Mouse (Mus musculus): ENCODE results near the gene Mef2b.

The Mef2b gene

DNA sequence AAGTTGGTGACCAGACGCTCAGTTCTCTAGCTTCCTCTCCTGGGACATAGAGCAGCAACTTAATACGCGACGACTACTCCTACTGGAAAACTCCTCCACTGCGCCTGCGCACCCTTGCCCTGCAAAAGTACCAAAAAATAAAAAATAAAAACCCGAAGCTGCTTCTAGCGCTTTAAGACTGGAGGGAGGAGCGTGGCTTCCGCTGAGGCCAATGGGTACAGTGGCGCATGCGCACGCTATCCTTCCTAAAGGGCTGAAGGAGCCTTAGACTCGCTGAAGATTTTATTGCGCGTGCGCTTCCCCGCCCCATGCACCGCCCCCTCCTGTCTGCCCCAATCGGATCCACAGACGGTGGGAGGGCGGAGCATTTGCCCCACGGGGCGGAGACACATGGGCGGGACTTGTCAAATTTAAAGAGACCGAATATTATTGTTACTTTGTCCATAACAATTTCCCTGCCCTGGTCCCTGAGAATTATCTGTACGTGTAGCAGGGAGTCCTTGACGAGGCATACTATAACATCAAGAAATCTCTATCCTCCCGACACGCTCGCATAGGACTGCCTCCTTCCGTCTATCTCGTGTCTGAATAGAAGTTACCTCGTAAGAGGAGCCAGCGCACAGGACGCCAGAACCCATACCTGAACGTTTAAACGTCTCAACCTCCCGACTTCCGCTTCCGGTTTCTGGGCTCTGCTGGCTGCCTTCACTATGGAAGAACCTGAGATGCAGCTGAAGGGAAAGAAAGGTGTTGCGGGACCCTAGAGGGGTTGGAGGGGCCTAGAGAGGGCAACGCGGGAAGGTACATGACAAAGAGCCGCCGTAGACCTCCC is at the start of gene Mef2b, which contains the start of the genes Rfxank and Borcs8:
Gene Mef2b (plus strand): TSS at position 686 of the 832 bp plus-strand sequence.
Gene Rfxank (minus strand): TSS at position 129 of the 832 bp plus-strand sequence.
Gene Borcs8 (plus strand): TSS at position 474 of the 832 bp plus-strand sequence.
- peak; percentile 99 for DNase-seq (ENCODE audit: low spot score)

DNA sequence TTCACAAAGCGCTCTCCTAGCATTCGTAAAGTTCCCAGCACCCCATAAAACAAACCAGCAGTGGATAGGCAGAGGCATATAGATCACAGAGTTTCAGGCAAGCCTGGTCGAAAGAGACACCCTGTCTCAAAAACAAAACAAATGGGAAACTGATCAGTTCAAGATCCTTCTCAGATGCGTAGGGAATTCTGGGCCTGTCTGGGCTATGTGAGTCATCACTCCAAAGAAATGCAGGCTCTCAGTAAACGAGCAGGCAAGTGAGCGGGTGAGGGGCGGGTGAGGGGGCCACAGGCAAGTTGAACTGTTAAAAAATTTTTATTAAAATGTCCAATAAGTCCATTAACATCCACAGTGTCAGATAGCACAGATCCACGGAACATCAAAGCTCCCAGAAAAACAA is 46.7 kb upstream of the Mef2b start:
- no peak for DNase-seq (ENCODE audit: low spot score)

DNA sequence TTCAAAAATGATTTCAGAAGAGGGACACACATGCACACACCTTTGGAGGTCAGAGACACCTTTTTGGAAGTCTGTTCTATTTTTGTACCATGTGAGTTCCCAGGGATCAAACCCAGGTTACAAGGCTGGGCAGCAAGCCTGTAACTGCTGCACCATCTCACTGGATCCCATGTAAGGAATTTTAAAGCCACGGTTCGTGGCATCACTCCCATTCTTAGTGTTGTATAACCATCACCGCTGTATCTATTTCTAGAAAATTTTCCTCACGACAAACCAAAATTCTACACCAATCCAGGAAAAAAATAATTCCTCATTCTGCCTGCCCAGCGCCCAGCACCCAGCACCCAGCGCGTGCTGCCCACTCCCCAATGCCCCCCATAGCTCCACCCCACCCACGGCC is 40.2 kb upstream of the Mef2b start:
- DNase-seq (ENCODE audit: low spot score): no peak

DNA sequence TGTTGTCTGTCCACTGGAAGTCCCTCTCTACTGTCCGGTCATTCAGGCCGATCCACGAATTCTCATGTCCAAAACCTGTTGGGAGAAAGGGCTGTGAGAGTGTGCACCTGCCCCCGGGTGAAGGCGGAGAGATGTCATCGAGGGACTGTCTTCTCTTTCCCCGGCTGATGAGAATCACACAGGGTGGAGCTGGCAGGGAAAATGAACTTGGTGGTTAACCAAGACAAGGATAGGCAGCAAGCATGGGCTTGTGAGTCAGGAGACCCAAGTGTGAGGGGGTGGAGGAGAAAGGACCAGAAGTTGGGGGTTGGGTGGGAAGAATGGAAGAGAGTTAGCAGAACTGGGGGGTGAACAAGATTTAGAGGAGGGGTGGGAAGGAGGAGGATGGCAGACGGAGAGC is 39.3 kb upstream of the Mef2b start:
- DNase-seq (ENCODE audit: low spot score): no peak

DNA sequence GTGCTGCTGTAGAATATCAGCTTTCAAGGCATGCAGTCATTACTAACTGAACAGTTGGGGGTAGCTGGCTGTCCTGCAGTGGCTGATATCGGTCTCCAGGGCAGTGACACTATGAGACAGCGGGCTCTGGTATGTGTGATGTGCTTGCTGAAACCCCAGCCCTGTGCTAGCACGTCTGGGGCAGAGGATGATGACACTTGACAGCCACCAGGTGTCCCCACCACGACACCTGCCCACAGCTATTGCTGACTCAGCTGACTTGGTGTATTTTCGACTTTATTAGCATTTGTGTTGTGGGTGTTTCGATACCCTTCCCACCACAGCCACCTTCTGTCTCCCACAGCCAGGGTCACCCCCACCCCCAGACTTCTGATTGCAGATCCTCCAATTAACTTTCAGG is 35.0 kb upstream of the Mef2b start:
- DNase-seq (ENCODE audit: low spot score): peak; percentile 16

DNA sequence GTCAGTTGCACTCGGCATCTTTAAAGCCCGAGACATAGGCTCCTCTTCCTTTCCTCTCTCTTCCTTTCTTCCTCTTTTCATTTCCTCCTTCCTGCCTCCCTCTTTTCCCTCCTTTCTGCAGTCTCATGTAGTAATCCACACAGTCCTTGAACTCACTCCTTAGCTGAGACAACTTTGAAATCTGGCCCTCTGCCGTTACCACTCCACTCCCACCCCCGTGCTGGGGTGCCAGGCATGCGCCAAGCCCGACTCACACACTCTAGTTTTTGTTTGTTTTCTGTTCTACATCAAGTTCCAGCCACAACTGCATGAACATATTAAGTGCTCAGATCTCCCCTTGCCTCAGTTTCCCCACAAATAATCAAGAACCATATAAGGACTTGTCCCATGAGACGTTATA is 34.6 kb upstream of the Mef2b start:
- DNase-seq (ENCODE audit: low spot score): no peak

DNA sequence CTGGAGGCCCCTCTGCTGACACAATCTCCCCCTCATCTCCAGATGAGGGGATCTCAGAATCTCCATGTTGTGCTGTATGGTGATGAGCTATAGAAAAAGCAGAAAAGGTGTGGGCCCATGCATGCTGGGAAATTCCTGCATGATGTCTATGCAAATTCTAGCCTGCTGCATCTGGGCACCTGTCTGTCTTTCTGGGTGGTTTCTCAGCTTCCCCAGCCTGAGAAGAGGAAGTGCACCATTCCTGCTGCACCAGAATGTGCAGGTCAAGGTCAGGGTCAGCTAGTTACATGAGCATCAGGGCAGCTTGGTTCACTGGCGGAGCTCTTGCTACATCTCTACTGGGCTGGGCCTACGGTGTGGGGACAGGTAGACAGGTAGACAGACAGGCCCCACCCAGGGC is 29.1 kb upstream of the Mef2b start:
- no peak for DNase-seq (ENCODE audit: low spot score)

DNA sequence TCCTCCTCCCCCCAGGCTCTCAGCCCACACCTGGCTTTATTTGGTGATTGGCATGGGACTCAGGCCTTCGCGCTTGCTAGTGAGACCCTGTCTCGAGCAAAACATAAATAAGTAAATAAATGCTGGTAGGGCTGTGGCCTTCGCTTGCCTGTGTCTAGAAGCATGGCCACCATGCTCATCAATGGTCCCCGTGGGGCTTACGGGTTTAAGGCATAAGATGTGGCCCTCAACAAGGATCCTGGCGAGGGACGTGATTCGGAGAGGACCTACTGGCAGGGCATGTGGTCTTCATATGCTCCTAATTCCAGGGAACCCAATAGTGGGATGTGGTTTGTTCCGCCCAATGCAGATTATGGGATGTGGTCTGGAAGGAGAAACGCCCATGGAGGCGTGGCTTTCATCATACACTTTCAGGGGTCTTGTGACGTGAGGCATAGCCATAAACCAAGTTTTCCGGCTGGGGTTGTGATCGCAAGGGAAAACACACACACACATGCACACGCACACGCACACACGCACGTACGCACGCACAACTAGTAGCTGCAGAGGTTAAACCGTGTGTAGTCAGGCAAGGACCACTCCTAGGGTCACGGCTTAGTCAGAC is 28.2 kb upstream of the Mef2b start:
- DNase-seq (ENCODE audit: low spot score): no peak

DNA sequence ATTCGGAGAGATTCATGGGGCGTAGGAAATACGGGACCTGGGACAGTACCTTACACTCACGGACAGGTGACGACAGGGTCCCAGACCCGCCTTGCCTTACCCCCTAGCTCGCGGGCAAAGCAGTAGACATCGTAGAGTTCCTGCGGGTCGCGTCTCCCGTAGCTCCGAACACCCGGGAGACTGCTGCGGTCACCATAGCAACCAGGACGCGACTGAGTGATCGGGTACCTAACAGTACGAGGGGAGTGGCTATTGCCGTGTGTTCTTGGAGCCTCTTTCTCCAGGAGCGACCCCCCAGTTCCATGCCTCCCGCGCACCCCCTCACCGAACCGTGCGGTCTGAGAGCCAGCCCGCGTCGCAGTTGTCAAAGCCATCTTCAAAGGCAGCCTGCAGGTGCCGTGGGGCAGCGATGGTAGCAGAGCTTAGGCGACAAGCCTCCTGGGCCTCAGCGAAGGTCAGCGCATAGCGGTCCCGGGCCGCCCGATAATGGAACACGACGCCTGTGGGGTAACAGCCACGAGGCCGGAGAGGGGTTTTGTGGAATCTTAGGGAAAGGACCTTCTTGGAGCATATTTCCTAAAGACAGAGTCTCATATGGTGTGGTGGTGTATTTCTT is 27.0 kb upstream of the Mef2b start:
- DNase-seq (ENCODE audit: low spot score): no peak

DNA sequence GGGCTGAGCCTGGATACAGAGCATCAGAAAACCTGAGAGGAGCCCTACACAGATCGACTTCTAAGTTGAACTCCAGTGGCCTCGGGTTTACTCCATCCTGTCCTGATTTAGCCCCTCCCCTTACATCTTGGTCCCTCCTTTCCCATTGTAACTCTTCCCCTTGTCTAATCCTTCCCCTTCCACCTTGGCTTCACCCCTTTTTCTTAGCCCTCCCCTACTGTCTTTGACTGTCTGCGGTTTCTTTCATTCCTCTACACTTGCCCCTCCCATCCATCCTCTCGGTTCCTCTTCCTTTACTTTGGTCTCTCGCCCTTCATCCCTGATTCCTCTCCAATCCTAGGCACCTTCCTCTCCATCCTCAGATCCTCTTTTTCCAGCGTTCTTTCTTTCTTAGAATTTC is 25.0 kb upstream of the Mef2b start:
- no peak for DNase-seq (ENCODE audit: low spot score)

DNA sequence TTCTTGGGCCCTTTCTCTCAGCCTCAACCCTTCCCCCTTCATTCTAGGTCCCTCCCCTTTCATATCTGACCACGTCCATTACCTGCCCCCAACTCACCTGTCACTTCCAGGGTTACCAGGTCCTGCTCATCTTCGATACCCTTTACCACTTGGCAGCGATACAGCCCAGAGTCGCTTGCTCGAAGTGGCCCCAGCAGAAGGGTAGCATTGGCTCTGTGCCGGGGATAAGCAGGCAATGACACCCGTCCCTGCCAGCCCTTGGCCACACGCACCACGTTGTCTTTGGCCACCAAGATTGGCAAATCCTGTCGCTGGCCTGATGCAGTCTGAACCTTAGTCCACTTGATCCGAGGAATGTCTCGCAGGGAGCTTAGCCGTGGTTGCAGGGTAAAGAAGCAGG is 24.6 kb upstream of the Mef2b start:
- no peak for DNase-seq (ENCODE audit: low spot score)

DNA sequence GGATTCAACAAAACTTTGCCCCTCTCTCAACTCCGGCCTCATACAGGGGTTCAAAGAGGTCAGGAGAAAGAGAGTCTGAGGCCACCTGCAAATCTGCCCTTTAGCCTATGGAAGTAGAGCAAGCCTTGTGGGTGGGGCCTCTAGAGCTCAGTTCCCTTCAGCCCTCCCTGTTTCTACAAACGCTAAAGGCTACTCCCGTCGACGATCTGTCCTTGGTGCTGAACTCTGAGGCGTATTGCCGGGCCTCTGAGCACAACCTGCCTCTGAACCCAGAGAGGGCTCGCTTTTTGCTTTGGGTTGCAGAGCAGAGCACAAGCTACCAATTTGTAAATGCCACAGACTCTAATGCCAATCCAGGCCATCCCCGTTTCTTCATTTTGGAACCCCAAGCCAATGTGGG is 21.9 kb upstream of the Mef2b start:
- DNase-seq (ENCODE audit: low spot score): peak; percentile 20

DNA sequence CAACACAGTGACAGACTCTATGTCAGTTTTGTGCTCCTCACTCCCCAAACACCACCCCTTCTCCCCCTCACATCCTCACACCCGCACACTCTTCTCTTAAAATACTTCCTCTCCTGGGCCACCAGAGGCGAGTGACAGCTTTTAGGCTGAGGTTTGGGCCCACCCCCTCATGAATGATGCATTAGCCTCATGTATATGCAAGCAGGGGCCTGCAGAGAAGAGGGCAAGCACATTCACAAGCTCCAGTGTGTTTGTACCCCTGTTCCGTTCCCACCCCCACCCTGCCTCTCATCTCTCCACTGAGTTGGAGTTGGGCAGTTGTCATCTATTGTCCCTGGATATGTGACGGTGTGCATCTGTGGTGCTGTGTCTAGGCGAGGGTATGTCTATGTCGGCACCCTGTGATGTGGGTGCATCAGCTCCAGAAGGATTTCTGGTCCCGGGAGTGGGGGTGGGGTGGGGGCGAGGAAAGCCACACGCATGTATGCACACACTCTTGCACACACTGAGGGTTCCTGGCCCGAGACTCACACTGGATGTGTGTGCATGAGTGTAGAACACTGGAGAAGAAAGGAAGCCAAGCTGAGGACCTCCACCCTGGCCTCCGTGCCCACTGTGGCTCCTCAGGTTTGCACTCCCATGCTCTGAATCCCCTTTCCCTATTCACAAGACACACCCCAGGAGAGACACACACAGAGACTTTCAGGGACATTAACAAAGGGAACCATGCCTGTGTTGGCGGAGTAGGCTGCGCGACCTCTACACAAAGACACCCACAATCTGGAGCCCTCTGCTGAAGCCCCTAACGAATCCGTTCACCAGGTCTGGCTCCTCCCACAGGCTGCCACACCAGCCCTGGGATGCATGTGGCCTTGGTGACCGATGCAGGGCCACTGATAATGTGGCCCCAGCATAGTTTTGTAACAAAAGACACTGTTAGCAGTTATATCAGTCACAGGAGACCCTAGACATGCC is 20.5 kb upstream of the Mef2b start:
- no peak for DNase-seq (ENCODE audit: low spot score)

DNA sequence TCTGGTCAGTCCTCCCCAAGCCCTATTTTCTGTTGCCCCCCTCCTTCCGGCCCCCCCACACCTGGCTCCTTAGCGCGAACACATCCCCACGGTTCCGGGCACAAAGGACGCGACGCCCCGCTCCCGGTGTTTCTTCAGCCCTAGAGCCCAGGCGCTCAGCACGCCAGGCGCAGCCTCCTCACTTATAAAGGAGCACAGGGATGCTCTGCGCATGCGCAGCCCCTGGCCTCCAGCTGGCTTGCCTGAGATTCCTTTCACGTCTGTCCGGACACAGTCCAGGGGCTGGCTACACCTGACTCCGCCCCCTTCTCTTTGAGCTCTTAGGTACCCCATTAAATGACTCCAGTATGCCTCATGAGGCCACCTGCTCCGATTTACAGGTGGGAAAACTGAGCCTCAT is 18.8 kb upstream of the Mef2b start, which contains the start of gene Ncan:
Gene Ncan (minus strand): TSS at position 207 of the 400 bp plus-strand sequence.
- peak; percentile 52 for DNase-seq (ENCODE audit: low spot score)

DNA sequence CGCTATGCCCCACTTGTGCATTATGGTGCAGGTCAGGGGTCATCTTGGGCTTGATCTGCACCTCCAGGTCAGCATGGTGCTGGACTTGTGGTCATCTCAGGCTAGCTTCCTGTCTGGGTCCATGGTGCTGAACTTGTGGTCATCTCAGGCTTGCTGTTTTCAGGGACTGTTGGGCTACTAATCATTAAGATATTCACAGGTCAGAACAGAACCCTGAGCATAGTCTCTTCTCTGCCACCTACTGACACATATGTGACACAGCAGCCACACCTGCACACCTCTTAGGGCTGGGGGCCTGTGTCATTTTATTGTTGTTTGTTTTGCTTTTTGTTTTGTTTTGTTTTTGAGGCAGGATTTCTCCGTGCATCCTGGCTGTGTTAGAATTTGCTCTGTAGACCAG is 16.6 kb upstream of the Mef2b start:
- no peak for DNase-seq (ENCODE audit: low spot score)

DNA sequence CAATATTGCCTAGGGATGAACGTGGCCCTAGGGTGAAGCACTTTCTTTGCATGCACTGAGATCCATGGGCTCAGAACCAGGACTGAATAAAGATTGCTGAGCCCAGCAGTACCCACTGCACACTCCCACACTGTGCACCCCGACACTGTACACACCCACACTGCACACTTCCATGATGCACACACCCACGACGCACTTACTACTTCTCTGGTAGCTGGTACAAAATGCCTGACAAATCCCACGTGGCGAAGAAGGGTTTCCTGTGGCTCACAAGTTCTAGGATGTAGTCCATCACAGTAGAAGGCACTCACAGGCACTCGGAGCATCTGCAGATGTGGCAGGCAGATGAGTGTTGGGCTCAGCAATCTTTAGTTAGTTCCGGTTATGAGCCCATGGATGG is 14.5 kb upstream of the Mef2b start:
- DNase-seq (ENCODE audit: low spot score): no peak

DNA sequence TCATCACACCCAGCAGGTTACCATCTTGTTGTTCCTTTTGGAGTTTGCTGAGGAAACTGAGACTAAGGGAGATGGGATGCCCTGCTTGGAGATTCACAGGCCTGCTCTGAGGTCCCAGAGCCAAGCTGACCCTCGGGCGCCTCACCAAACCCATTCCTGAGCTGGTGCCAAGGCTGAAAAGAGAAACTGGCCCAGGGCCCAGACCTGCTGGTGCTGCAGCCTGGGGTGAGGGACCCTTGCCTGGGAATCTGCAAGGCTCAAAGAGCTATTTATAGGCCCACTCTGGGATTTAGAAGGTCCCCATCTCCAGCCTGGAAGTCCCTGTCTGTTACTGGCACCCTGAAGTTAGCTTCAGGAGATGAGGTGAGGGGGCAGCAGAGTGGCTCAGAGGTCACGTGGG is 11.1 kb upstream of the Mef2b start:
- peak; percentile 30 for DNase-seq (ENCODE audit: low spot score)

DNA sequence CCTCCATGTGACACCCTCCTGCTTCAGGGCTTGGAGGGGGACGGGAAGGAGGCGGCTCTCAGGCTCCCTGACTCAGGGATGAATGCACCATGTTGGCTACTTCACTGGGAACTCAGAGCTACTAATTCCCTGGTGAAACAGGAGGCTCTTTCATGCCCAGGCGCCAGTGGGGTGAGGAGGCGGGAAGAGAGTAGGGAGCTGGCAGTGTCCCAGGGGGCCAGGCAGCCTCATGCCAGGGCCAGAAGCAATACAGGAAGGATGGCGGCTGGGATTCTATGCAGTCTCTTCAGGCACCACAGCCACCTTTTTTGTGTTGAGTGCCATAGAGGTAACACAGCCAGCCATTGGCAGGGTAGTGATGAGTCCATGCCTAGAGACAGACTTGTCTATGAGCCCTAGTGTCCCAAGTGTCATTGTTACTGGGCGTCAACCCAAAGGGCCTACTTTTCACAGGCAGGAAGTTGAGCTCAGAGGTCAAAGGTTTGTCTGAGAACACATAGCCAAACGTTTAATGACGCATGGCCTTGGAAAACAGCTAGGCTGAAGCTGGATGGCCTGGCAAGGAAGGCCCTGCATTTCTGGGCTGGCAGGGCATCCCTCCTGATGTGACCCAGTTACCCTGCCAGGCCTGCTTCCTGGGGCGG is 10.1 kb upstream of the Mef2b start:
- peak; percentile 12 for DNase-seq (ENCODE audit: low spot score)

DNA sequence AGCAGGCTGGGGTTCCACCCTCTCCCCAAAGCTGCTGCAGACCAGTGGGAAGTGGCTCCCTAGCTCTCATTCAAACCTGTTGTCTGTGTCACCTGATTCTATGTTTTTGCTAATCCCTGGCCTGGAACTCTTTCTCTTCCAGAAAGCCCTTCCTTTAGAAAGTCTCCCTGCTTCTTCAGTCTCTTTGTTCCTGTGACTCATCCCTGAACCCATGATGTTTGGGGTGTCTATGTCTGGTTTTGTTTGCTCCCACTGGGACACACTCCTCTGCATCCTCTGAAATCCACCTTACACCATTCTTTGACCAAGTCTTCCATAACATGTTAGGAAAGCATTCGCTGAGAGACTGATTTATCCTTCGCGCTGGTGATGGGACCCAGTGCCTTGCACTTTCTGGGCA is 9.4 kb upstream of the Mef2b start:
- DNase-seq (ENCODE audit: low spot score): no peak

DNA sequence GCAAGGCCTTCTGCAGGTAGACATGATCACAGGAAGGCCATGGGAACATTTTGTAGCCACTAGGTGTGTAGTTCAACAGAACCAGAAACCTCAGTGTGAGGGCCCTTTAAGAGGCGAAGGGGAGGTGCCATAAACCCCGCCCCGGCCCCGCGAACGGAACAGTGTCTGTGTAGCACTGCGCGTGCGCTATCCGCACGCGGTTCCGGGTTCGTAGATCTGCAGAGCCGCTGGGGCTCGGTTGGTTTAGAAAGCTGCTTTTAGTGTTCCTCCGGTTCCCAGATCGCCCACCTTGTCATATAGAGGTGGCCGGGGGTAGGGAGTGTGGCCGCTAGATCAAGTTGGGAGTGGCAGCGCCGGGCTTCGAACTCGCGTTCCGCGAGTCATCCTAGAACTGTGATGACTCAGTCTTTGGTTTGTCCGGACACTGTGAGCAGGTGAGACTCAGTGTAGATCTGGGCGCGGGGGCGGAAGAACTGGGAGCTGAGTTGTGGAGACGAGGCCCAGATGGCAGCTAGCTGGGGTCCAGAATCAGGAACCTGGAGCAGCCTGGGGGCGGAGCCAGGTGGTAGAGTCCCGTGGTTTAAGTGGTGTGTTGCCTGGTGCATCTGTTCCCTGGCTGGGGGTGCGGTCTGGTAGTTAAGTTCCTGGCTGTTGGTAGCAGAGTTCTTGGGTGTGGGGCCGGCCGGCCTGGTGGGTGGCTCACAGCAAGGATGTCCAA is 8.2 kb upstream of the Mef2b start, which contains the start of gene Nr2c2ap:
Gene Nr2c2ap (plus strand): TSS at position 168 of the 718 bp plus-strand sequence.
- peak; percentile 85 for DNase-seq (ENCODE audit: low spot score)

DNA sequence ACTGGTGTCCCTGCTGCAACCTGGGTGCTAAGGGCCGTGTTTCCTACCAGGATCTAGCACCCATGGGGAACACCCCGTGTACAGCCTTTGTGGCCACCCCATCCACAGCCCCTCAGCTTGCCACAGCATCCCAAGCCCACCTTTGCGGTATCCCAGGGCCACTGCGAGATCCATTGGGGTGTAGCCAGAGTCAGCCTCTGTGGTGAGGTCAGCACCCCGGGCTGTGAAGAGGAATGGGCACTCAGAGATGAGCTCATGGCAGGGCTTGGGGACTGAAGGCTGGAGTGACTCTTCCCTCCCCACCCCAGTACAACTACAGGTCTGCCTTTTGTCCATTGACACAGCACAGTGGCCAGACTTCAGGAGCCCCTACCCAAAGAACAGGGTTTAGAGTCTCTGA is 5.4 kb upstream of the Mef2b start:
- DNase-seq (ENCODE audit: low spot score): no peak
